Mouse (Mus musculus) heart, postnatal 14 days (tissue): Measurements from ENCODE around the gene BC048679. TPM values are rescaled to one million over a fixed set of nuclear protein-coding genes. Genes with fewer than 3 reads are reported as not detected.

Source experiments
- DNase-seq, 2 experiments: peaks; one replicate each; pipeline ENCODE4 v3.0.0; 2021 to 2022
- intact Hi-C: fragments of 180-260 bp; cut with DNase I; formaldehyde crosslinking; loops from one replicate; pipeline ENCODE4 v1.15.1; 2025
- long read RNA-seq, 2 experiments: library from polyadenylated mRNA; stranded (forward); transcript quantifications; one replicate each; pipeline ENCODE4 v2.0.0; 2021
- total RNA-seq, 2 experiments: library from RNA; stranded (reverse); gene quantifications; 2 replicates each; pipeline ENCODE4 v1.2.3; 2021

The BC048679 gene
- total RNA-seq: not detected
- long read RNA-seq, experiment 1: 0 reads
- long read RNA-seq, experiment 2: 0 reads

DNA sequence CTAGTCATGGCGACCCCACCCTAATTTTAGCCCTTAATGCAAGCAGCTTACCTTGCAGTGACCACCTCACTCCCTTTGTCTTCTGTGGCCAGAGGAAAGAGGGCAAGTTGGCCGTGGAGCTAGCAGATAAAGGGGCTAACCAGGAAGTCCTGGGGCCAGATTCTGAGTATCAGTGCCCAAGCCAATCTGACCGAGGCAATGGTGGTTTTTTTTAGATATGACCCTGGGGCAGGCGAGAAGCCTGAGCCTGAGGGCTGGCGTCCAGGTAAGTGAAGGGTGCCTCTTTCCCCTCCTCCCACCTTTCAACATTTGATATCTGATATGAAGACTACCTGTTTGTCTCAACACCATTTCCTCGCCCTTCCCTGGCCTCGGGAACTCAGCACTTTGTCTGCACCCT lies at the start of gene BC048679:
Gene BC048679 (minus strand): TSS at position 101 of the 400 bp plus-strand sequence.
- intact Hi-C loops: no loop called here
- no peak for DNase-seq

DNA sequence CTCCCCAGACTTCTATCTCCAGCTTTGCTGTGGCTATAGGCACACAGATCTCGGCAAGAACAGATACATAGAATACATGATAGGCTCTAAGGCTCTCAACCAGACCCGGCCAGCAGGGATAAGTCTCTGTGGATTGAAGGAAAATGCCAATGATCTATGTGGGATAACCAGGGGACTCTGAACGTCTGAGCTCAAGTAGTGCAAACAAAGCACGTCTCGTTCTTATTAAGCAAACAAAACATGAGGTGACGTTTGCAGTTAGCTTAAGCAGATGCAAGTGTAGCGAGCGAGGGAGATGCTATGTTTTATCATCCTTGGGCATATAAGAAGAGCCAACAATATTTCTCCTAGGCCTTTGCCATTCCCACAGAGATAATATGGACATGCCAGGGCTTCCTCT lies 44.9 kb upstream of the BC048679 start:
- intact Hi-C loops: no loop called here
- DNase-seq: no peak

- DNase-seq: peak; percentile 74 to 83
- intact Hi-C loops: no loop called here
Measured at GRCm38 (mm10) chr7:81541924-81542524, 43.9 kb upstream of the BC048679 start.

DNA sequence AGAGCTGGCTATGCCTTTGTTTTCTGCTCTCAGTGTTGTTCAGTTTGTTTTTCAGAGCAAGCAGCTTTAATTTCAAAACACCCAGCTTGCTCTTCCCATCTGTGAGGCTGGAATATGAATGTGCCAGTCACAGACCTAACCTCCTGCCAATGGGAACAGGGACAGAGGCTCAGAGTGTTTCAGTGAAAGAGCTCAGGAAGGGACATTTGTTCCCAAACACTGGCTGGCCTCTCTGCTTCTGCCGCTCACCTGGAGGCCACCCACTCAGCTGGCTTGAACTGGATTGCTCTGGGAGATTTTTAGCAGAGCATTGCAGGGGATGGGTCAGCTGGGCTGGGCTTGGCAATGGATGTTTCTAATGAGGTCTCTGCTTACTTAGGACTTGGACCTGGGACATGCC lies 42.9 kb upstream of the BC048679 start:
- intact Hi-C loops: no loop called here
- no peak for DNase-seq

DNA sequence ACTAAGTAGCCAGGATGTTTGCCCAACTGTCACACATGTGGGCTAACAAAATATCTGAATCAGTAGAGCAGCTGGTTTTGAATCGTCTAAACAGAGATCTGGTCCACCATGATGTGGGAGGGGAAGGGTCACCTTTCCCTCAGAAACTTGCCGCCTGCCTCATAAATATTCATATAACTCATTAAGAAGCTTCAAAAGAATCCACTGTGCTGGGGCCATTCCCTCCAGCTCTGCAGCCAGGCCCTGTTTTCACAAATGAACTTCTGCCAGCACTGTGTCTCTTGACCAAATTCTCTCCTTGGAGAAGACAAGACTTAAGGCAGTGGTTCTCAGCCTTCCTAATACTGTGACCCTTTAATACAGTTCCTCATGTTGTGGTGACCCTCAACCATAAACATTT lies 41.5 kb upstream of the BC048679 start:
- no peak for DNase-seq
- intact Hi-C loops: no loop called here

DNA sequence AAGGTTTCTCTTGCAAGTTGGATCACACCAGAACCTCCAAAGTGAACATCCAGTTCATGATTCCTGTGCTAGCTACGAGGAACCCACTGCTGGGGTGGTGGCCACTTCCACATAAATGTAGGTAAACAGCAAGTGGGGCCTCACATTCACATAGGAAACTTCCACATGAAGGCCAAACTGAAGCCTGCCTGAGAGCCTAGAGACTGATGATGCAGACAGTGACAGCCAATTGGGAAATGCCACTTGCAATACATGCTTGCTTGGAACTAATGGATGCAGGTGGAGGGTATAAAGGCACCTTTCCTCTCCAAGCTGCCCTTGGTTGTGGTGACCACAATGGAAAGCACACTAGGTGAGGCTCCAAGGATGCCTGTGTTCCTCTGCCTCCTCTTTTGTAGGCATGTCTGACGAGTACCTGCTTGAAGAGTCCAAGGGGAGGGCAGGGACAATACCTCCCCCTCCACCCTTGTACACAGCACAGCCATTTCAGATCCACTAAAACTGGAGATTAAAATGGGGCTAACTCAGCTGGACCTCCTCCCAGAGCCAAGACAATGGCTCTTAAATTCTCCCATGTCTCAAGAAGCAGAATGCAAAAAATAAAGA lies 40.1 kb upstream of the BC048679 start:
- peak in 1 of 2 experiments; percentile 18 for DNase-seq
- intact Hi-C loops: no loop called here

- no peak for DNase-seq
- intact Hi-C loops: no loop called here
Measured at GRCm38 (mm10) chr7:81536478-81536877, 38.4 kb upstream of the BC048679 start.

DNA sequence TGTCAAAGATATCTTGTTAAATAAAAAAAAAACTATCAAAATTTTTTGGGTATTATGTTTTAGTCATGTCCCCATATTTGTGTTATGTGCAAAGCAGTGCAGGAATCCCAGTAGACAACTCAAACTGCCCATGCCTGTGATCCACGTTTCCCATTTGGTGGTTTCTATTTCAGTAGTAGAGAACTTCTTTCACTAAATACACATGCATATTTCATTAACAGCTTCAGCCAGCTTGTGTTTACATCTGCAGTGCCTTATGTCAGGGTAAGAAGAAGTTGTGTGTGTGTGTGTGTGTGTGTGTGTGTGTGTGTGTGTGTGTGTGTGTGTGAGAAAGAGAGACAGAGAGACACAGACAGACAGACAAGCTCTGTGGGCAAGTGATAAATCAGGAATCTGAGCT lies 33.4 kb upstream of the BC048679 start:
- DNase-seq: no peak
- intact Hi-C loops: no loop called here

- intact Hi-C loops: no loop called here
- DNase-seq: no peak
Measured at GRCm38 (mm10) chr7:81528918-81529317, 30.8 kb upstream of the BC048679 start.

DNA sequence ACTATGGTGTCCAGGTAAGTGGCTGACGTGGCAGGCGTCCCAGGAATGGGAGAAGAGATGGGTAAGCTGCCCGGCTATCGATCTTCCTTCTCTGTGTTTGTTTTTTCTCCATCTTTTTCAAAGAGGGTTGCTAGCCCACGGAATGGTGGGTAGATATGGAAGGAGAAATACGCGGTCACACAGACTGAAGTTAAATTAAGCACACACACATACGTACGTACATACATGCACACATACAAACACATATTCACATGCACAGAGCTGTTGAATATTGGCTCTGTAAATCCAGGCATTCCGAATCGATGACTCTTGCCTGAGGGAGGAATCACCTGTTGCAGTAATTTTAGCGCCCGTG lies 25.6 kb upstream of the BC048679 start:
- DNase-seq: no peak
- intact Hi-C loops: loop anchor here (1.0 to 5.0 kb wide), 2 partner anchors 48 to 176 kb away; partner anchors contain the start of genes Rps17 and Whamm

DNA sequence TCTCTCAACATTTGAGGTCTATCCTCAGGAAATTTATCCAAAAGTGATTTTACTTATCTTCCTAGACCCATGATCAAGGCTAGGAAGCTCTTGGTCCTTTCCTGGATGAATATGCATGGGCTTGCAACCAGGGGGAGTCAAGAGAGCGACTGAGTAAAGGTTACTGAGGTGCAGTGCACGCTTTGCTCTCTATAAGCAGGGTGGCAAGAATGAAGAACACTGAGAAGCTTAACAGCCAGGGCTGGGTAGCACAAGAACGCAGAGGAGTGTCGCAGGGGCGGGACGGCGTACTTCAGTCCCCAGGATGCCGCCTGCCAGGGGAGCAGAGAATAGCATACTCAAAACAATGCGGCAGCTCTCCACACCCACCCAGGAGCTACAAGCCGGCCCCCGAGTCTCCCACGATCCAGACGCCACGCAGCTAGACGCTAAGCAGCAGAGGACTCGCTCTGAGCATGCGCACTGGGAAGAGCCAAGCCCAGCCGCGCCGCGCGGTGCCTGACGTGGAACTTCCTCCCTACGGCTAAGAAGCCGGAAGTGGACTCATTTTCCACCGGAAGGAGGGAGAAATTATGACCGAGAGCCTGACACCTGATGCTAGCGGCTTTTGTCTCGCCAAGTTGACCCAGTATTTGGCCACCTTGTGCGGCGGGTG lies 25.1 kb upstream of the BC048679 start:
- DNase-seq: peak; percentile 90 to 92
- intact Hi-C loops: loop anchor here (1.0 to 5.0 kb wide), 2 partner anchors 48 to 176 kb away; partner anchors contain the start of genes Rps17 and Whamm

- no peak for DNase-seq
- intact Hi-C loops: no loop called here
Measured at GRCm38 (mm10) chr7:81516154-81517030, 18.3 kb upstream of the BC048679 start.

- no peak for DNase-seq
- intact Hi-C loops: no loop called here
Measured at GRCm38 (mm10) chr7:81514906-81515590, 17.0 kb upstream of the BC048679 start.

GRCm38 (mm10) chr7:81501050-81501449 lies 3.0 kb upstream of the BC048679 start:
- DNase-seq: no peak
- intact Hi-C loops: no loop called here

- DNase-seq: no peak
- intact Hi-C loops: no loop called here
Measured at GRCm38 (mm10) chr7:81497171-81497570, 910 bp downstream of the BC048679 start.

DNA sequence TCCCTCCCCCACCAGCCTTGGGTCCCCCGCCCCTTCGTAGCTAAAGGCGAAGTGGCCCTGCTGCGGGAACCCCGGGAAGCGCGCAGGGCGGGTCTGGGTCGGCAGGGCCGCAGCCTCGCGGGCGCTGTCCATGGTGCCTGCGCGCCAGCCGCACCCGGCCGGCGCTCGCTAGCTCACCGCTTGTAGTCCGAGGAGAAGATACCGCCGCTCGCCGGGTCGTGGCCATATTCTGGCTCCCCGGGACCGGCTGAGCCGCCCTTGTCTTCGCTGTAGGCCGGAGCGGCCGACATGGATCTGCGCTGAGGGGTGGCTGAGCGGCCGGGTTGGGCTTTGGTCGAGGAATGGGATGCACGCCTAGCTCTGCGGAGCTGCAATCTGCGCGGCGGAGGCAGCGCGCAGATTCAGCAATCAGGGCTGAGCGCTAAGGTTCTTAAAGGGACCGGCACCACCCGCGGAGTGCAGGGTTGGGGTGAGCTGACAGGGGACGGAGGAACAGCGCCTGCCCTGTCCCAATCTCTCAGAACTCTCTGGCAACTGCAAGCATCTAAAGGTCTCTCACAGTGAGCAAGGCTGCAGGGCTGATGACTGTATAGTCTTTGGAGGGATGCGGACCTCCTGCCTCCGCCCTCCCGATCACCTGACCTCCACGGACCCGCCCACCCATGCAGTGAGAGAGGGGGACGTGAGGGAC lies 4.6 kb downstream of the BC048679 start, which contains the start of gene Ap3b2:
Gene Ap3b2 (minus strand): TSS at position 595 of the 691 bp plus-strand sequence.
- intact Hi-C loops: no loop called here
- peak; percentile 77 to 80 for DNase-seq

- intact Hi-C loops: no loop called here
- DNase-seq: no peak
Measured at GRCm38 (mm10) chr7:81492628-81493027, 5.5 kb downstream of the BC048679 start.

- intact Hi-C loops: no loop called here
- DNase-seq: no peak
Measured at GRCm38 (mm10) chr7:81489649-81490048, 8.4 kb downstream of the BC048679 start.

- intact Hi-C loops: no loop called here
- no peak for DNase-seq
Measured at GRCm38 (mm10) chr7:81480800-81481199, 17.3 kb downstream of the BC048679 start.
